Mouse (Mus musculus) limb, embryonic 15.5 days (tissue): Measurements from ENCODE around the gene Acss1. TPM values are rescaled to one million over a fixed set of nuclear protein-coding genes. Genes with fewer than 3 reads are reported as not detected.

Experiments
- ATAC-seq: fragments of 200-750 bp; cut with Nextera tagmentation; 2 replicates; pipeline ENCODE4 v1.8.0; 2017; ENCODE audit warnings: low read depth, moderate TSS enrichment; ENCODE audit not compliant: insufficient number of reproducible peaks, low FRiP score, low TSS enrichment
- H3K27ac ChIP-seq: fragments of 300-500 bp; sonication (generic); 2 replicates; pipeline ENCODE4 v1.5.1; 2015; ENCODE audit warnings: moderate library complexity, mild to moderate bottlenecking, inconsistent platforms
- H3K27me3 ChIP-seq: fragments of 300-500 bp; sonication (generic); 2 replicates; pipeline ENCODE4 v1.6.1; 2015; ENCODE audit warnings: inconsistent platforms
- H3K36me3 ChIP-seq: fragments of 300-500 bp; sonication (generic); 2 replicates; pipeline ENCODE4 v1.6.1; 2015; ENCODE audit warnings: inconsistent platforms
- H3K4me1 ChIP-seq: fragments of 300-500 bp; sonication (generic); 2 replicates; pipeline ENCODE4 v1.6.1; 2015; ENCODE audit warnings: inconsistent platforms
- H3K4me2 ChIP-seq: fragments of 300-500 bp; sonication (generic); 2 replicates; pipeline ENCODE4 v1.6.1; 2015; ENCODE audit warnings: mild to moderate bottlenecking, inconsistent platforms
- H3K4me3 ChIP-seq: fragments of 300-500 bp; sonication (generic); 2 replicates; pipeline ENCODE4 v1.5.1; 2015; ENCODE audit warnings: mild to moderate bottlenecking, inconsistent platforms
- H3K9ac ChIP-seq: fragments of 300-500 bp; sonication (generic); 2 replicates; pipeline ENCODE4 v1.6.1; 2015; ENCODE audit warnings: inconsistent platforms
- H3K9me3 ChIP-seq: fragments of 300-500 bp; sonication (generic); 2 replicates; pipeline ENCODE4 v1.6.1; 2016; ENCODE audit warnings: inconsistent platforms
- WGBS: fragments of 180-500 bp; shearing (Covaris S2); methylation state at CpG from one replicate; pipeline ENCODE4 v1.1.7; 2015; 5-methylcytosine and 5-hydroxymethylcytosine counted together
- polyA plus RNA-seq: library from polyadenylated mRNA; unstranded; fragments of >200 nt; fragmentation: Nextera tagmentation; extraction: Ambion mirVana; gene quantifications from 2 replicates; pipeline ENCODE4 v1.2.1, GENCODE M21; 2015

The Acss1 gene
- polyA plus RNA-seq, result 6.1 and 7.3 TPM in 2 replicates

DNA sequence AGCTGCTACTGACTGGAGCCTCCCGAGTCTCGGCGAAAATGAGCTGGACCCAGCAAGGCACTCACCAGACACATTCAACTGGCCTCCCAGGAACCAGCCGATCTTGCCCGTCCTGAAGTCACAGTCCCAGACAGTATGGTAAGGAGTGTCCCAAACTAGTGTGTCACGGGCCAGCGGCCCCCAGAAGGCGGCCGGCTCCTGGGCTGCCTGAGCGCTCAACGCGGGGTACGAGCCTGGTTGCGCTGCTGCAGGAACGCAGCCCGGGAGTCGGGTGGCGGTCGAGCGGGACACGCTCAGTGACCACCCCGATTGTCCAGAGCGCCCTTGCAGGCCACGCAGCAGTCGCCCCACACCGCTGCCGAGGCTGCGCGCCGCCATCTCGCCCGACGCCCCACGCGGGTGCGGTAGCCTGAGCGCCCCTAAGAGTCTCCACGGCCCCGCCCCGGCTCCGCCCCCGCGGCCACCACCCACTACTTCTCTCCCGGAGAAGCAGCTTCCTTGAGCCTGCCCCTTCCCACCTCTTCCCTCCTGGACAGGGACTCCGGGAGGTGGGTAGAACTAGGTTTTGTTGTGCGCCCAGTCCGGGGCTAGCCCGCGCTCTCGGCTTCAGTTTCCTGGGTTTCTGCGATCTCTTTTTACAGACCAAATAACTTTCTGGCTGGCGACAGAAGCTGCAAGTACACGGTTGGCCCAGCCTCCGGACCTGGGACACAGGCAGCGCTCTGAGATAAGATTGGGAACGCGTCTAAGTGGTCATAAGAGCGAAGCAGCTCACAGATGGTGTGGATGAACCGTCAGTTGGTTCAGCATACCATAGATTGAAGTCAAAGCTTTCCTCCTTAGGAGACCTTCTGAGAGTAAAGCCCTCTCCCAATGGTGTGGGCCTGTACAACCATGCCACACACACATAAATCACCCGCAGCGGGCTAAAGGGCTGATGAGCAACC lies at the start of gene Acss1:
Gene Acss1 (minus strand): TSS at position 681 of the 947 bp plus-strand sequence.
- no peaks in the 10 kb centered on the region for H3K36me3 ChIP-seq
- peaks cover 18% of the 10 kb centered on the region; the same call in 1 of the 2 replicates for H3K4me1 ChIP-seq
- H3K4me3 ChIP-seq, result peak within 1 kb of the TSS; percentile 64
- no peaks in the 10 kb centered on the region for H3K9me3 ChIP-seq
- 3% methylated on average over 61 of the region's 61 CpGs for WGBS
- H3K27ac ChIP-seq, result no peak within 1 kb of the TSS
- peak within 1 kb of the TSS; percentile 27 for H3K9ac ChIP-seq
- peaks cover 16% of the 10 kb centered on the region for H3K27me3 ChIP-seq
- peak; percentile 71 for ATAC-seq
- H3K4me2 ChIP-seq, result peak within 1 kb of the TSS; percentile 87

DNA sequence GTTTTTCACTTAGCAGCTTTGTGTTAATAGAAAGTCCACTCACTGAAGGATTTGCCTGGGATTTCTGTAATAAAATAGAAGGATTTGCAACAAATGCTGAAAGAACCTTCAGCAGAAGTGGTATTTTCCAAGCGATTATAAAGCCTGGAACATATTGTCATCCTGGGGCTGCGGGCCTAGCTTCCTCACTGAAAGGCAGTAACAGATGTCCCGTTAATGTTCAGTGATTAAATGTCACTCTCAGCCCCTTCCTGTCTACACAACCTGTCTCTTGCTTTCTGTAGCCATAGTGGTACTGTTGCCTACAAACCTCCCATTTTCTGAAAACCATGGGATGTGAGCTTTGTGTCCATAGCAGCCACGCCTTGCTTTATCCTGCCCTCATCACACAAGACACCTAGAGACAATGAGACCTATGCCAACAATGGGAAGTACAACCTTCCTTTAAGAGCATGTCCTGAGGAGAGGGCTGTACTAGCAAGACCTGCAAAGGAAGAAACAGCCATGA lies 43.9 kb upstream of the Acss1 start:
- Histone ChIP-seq H3K4me2 (no peak overlapping the region), H3K27ac (no peak overlapping the region), H3K4me1 (no peaks in the 10 kb centered on the region), H3K9me3 (no peaks in the 10 kb centered on the region), H3K27me3 (no peaks in the 10 kb centered on the region), H3K9ac (no peak overlapping the region), H3K4me3 (no peak overlapping the region), H3K36me3 (no peaks in the 10 kb centered on the region)
- ATAC-seq, result no peak
- 57% methylated on average over 4 of the region's 4 CpGs for WGBS

DNA sequence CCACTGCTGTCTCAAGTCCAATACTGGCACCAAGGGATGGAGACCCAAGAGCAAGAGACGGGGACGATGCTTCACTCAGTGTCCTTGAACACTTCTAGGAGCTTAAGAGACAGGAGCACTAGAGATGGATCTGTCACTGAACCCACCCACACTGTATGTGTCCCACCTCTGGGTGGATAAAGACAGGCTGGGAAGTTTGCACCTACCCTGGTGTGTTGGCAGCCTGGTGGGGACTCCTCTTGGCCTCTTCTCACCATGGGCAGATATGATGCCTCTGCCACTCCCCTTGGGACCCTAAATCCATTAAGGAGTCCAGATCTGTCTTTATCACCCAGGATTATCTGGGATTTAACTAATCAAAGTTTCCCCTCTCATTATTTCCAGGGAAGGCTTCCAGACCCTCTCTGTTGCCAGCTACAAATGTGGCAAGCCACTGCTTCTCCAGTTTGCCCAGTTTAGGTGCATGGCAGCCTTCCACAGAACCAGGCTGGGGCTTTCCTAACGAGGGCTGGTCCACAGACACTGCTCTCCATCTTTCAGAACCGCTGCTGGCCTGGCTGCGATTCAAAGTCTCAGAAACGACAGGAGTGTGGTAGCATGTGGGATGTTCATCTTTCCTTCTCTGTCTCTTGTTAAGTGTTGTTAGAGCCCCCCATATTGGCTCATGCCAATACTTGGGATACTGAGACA lies 23.3 kb upstream of the Acss1 start:
- Histone ChIP-seq H3K4me3 (no peak overlapping the region), H3K27me3 (peaks cover 64% of the 10 kb centered on the region), H3K4me2 (no peak overlapping the region), H3K4me1 (peaks cover 14% of the 10 kb centered on the region), H3K27ac (no peak overlapping the region), H3K9me3 (no peaks in the 10 kb centered on the region), H3K9ac (no peak overlapping the region), H3K36me3 (no peaks in the 10 kb centered on the region)
- no peak for ATAC-seq
- WGBS, result 74% methylated on average over 6 of the region's 6 CpGs

DNA sequence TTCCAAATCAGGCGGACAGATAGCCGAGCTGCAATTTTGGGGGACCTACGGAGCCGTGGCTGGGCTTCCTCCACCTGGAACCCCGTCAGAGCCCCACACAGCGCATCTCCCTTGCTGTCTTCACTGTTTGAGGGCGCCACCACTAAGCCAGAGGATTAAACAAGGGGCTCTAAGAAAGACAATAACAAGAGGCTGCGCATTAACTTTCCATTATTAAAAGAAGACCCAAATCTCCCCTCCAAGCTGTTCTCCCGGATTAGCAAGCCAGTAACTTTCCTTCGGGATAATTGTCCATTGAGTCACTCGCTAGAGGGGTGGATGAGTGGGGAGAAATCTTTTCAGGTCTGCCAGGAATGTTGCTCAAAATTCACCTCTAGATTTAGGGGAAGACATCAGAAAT lies 21.9 kb upstream of the Acss1 start:
- Histone ChIP-seq H3K4me2 (no peak overlapping the region), H3K4me3 (no peak overlapping the region), H3K27ac (no peak overlapping the region), H3K4me1 (peaks cover 14% of the 10 kb centered on the region), H3K36me3 (no peaks in the 10 kb centered on the region), H3K9me3 (no peaks in the 10 kb centered on the region), H3K27me3 (peaks cover 78% of the 10 kb centered on the region), H3K9ac (no peak overlapping the region)
- WGBS, result 8% methylated on average over 11 of the region's 11 CpGs
- no peak for ATAC-seq

DNA sequence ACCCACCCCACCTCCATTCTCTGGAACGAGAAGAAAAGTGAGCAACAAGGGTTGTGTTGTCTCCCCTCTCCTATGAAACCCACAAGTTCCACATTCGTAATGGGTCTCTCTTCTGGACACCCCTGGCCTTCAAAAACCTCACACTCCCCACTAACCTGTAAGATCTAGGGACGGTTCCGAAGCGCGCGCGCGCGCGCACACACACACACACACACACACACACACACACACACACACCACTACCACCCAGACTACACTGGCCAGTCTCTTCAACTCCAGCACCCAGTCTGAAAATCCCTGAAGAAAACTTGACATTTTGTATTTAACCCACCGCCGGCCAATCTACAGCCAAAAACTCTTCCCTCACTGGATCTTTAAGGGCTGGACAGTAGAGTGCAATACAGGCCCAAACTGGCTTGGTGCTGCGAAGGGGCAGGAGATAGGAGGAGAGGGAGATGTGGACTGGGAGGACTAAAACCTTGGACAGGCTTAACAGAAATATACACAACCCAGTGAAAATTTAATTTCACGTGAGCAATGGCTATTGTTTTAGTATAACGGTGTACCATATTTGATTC lies 21.0 kb upstream of the Acss1 start, which contains the start of gene Vsx1:
Gene Vsx1 (minus strand): TSS at position 138 of the 578 bp plus-strand sequence.
- Histone ChIP-seq H3K4me2 (peak within 1 kb of the TSS; percentile 82), H3K4me1 (peaks cover 14% of the 10 kb centered on the region), H3K9me3 (no peaks in the 10 kb centered on the region), H3K36me3 (no peaks in the 10 kb centered on the region), H3K27ac (no peak within 1 kb of the TSS), H3K4me3 (peak within 1 kb of the TSS; percentile 41), H3K9ac (peak within 1 kb of the TSS; percentile 23; the same call in 1 of the 2 replicates), H3K27me3 (peaks cover 81% of the 10 kb centered on the region)
- 50% methylated on average over 16 of the region's 16 CpGs for WGBS
- no peak for ATAC-seq

DNA sequence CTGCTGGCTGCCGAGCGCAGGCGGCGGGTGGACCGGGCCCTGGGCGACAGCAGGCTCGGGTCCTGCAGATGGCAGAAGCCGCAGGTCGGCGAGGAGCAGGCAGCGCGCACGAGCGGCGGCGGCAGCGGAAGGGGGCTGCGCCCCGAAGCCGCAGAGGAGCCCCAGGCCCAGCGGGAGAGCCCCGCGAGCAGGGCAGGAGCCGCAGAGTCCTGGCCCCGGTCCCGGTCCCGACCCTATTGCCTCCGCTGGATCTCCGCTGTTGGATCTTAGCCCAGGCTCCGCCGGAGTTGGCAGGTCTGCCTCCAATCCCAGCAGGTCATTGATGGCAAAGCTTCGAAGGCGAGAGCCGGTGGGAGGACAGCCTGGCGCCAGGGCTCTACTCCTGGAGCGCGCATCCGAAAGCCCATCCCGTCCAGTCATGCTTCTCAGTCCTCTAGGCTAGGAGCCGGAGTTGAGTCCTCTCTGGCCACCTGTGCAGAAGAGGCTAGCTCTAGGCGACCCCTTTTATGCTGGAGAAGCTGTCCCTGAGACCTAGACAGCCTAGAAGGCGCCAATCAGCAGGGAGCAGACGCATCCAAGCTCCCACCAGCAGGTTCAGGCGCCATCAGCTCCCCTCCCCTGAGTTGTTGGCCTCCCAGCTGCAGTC lies 20.4 kb upstream of the Acss1 start:
- Histone ChIP-seq H3K4me2 (peak overlapping the region; percentile 82), H3K4me3 (peak overlapping the region; percentile 41), H3K9me3 (no peaks in the 10 kb centered on the region), H3K27me3 (peaks cover 82% of the 10 kb centered on the region), H3K36me3 (no peaks in the 10 kb centered on the region), H3K27ac (no peak overlapping the region), H3K4me1 (peaks cover 14% of the 10 kb centered on the region), H3K9ac (peak overlapping the region; percentile 23; the same call in 1 of the 2 replicates)
- ATAC-seq, result no peak
- under 1% methylated on average over 37 of the region's 44 CpGs for WGBS

DNA sequence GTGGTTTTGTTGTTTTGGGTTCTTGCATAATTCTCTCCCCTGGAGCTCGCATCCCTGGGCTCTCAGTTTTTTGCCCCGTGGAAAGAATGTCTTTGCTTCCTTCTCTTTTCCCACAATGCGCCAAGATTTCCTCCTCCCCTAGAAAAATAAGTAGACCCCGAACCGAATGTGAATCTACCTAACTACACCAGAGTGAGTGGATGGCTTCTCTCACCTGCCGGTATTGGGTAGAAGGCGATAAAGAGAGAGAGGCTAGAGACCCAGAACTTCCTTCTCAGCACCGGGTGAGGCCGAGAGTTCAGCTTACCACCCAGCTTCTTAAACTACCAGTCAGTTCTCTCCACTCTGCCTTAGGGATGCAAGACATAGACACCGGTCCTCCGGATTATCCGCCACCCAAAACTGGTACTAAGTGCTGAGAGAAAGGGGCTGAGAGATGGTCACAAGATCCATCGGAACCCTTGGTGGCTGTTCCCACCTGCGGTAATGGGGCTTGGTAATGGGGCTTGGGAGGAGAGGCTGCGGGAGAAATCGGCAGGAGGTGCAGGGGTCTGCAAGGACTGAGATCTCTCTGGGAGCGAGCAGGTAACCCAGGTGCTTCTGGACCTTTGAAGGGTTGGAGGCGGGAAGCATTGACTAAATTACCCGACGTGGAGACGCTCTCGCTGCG lies 19.7 kb upstream of the Acss1 start:
- 3% methylated on average over 23 of the region's 23 CpGs for WGBS
- Histone ChIP-seq H3K4me1 (peaks cover 14% of the 10 kb centered on the region), H3K27me3 (peaks cover 80% of the 10 kb centered on the region), H3K9ac (peak overlapping the region; percentile 23; the same call in 1 of the 2 replicates), H3K4me3 (peak overlapping the region; percentile 41), H3K27ac (no peak overlapping the region), H3K4me2 (peak overlapping the region; percentile 82), H3K36me3 (no peaks in the 10 kb centered on the region), H3K9me3 (no peaks in the 10 kb centered on the region)
- no peak for ATAC-seq

DNA sequence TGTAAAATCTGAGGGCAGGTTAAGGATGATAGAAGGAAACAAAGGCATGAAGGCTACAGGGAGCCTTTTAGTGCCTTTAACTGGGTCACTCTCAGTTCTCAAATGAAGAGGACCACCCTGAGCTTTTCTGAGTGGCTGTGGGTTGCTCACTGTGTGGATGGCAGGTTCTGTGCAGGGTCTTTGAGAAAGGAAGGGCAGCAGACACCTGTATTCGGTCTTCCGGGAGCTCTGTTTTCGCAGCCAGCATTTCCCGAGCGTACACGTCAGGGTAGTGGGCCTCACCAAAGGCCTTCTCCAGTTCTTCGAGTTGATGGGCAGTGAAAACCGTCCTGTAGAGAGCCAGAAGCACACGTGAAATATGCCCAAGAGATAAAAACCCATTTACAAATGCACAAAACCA lies 17.1 kb upstream of the Acss1 start:
- H3K4me1 ChIP-seq, result peaks cover 14% of the 10 kb centered on the region
- H3K27ac ChIP-seq, result no peak overlapping the region
- peaks cover 54% of the 10 kb centered on the region for H3K27me3 ChIP-seq
- no peak overlapping the region for H3K9ac ChIP-seq
- no peak for ATAC-seq
- H3K9me3 ChIP-seq, result no peaks in the 10 kb centered on the region
- no peaks in the 10 kb centered on the region for H3K36me3 ChIP-seq
- no peak overlapping the region for H3K4me2 ChIP-seq
- H3K4me3 ChIP-seq, result no peak overlapping the region
- 87% methylated on average over 9 of the region's 9 CpGs for WGBS

DNA sequence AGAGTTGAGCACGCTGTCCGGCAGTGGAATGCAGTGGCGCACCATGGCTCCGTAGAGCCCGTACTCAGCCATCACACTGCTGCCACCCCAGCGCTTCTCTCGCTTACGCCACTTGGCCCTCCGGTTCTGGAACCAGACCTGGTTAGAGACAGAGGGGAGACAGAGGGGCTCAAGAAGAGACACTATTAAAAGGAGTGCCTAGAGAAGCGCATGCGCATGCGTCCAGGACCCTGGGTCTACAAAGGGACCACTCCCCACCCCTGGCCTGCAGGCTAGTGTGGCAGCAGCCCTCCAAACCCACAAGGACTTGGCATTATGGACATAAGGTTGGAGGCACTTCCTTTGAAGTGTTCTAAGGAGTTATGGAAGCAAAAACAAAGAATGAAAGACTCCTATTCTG lies 16.2 kb upstream of the Acss1 start:
- H3K4me2 ChIP-seq, result no peak overlapping the region
- H3K9me3 ChIP-seq, result no peaks in the 10 kb centered on the region
- H3K4me1 ChIP-seq, result peaks cover 14% of the 10 kb centered on the region
- peaks cover 45% of the 10 kb centered on the region for H3K27me3 ChIP-seq
- WGBS, result 85% methylated on average over 12 of the region's 12 CpGs
- H3K36me3 ChIP-seq, result no peaks in the 10 kb centered on the region
- H3K4me3 ChIP-seq, result no peak overlapping the region
- H3K27ac ChIP-seq, result no peak overlapping the region
- ATAC-seq, result no peak
- H3K9ac ChIP-seq, result no peak overlapping the region

DNA sequence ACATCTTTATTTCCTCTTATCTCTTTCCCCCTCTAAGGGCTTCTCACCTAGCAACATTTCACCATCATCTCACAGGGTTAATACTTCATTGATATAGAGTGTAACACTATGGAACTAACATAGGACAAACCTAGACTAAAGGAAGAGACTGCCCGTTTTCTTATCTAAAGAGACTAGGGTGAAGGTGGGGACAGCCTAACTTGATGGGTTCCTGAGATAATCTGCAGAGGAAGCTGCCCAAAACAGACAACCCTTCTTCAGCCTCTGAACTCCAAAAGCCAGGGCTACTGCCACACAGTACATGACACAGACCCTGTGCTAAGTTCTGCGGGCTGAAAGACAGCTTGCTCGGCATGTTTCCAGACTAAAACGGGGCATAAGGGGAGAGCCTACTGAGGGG lies 13.3 kb upstream of the Acss1 start:
- Histone ChIP-seq H3K36me3 (no peaks in the 10 kb centered on the region), H3K9me3 (no peaks in the 10 kb centered on the region), H3K27ac (no peak overlapping the region), H3K9ac (no peak overlapping the region), H3K4me3 (no peak overlapping the region), H3K4me1 (no peaks in the 10 kb centered on the region), H3K4me2 (no peak overlapping the region), H3K27me3 (peaks cover 21% of the 10 kb centered on the region)
- WGBS, result 67% methylated on average over 4 of the region's 4 CpGs
- ATAC-seq, result no peak

DNA sequence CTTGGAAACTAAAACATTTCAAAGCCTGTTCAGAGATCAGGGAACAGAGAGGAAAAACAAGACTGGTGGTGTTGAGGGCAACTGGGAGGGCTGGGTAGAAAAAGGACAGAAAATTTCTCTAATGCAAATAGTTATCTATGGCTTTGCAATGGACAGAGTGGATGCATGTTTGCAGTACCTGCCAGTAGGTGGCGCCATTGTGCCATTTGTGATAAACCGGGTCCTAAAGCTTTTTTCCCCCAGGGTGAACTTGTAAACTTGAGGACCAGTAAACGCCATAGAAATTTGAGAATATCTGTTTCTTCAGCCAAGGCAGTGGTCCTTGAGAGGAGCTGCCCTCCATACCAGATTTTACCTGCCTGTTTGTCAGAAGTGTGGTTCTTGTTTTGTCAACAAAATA lies 10.1 kb upstream of the Acss1 start:
- Histone ChIP-seq H3K27ac (no peak overlapping the region), H3K9ac (no peak overlapping the region), H3K4me1 (0 out of 2 replicates have a peak, but pooled peaks cover 3% of the 10 kb centered on the region), H3K4me3 (no peak overlapping the region), H3K27me3 (0 out of 2 replicates have a peak, but pooled peaks cover 4% of the 10 kb centered on the region), H3K36me3 (no peaks in the 10 kb centered on the region), H3K9me3 (no peaks in the 10 kb centered on the region), H3K4me2 (no peak overlapping the region)
- 0% methylated on average over 3 of the region's 3 CpGs for WGBS
- no peak for ATAC-seq
